Mouse (Mus musculus): ENCODE measurements around the gene Ksr1. TPM values are rescaled to one million over a fixed set of nuclear protein-coding genes. Genes with fewer than 3 reads are reported as not detected.

The Ksr1 gene
- polyA plus RNA-seq, 1 experiment: 106 TPM

DNA sequence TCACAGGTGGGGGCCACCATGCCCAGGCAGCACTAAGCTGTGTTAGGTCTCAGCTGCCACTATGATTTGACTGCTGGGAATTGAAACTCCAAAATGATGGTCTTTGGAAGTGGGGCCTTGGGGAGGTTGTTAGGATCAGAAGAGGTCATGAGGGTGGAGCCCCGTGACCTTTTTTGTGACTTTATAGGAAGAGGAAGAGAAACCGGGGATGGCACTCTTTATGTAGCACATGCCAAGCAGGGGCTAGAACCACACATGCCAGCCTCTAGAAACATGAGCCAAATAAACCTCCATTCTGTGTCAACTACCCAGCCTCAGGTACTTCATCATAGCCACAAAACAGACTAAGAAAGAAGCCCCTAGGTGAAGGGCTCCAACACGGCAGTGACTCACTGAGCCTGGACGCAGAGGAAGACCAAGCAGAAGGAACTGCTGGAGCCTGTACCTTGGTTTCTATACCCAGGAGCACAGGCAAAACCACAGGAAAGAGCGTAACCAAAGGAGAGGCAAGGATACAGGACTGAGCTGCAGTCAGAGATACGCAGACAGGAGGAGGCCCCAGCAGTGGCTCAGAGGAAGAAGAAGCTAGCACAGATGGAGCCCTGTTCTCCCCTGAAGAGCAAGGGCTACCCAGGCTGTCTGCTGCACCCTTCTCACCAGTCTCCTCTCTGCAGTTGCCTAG, 15.0 kb upstream of the Ksr1 start:
- no peak overlapping the region for H3K4me3 ChIP-seq (ENCODE audit: low read depth, low read length)
- no peaks in the 10 kb centered on the region for H3K27me3 ChIP-seq (ENCODE audit: control insufficient read depth, insufficient read depth, low read length)
- peaks cover 25% of the 10 kb centered on the region; the same call in 1 of the 2 replicates for H3K4me1 ChIP-seq (ENCODE audit: control insufficient read depth, insufficient read depth, insufficient read length, low read length)
- H3K36me3 ChIP-seq (ENCODE audit: control insufficient read depth, insufficient read depth, low read length): no peaks in the 10 kb centered on the region
- WGBS: 91% methylated on average over 6 of the region's 6 CpGs
- no peak overlapping the region for H3K27ac ChIP-seq (ENCODE audit: insufficient read depth, low read depth, low read length)
- TF ChIP-seq CTCF (IDR thresholded peaks at IDR 0.05; ENCODE audit: extremely low read depth, insufficient read length, insufficient replicate concordance, low read depth, low read length) (no peak), POLR2A (IDR thresholded peaks at IDR 0.05; ENCODE audit: low read depth, low read length) (no peak)

DNA sequence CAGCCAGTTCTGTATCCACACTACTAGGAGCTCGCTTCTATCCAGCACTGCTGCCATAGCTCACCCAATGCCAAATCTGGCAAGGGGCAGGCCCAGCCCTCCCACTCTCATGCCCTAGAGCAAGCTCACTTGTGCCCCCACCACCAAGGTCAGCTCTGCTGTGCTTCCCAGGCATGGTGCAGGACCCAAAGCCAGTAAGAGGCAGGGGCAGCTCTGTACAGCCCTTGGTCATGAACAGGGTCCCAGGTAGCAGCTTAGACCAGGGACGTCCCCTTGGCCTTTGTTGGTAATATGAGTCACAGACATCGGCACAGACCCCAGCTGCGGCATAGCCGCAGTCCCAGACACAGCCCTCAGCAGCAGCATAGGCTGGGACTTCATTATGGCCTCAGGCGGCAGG, 13.9 kb upstream of the Ksr1 start:
- Histone ChIP-seq H3K27me3 (ENCODE audit: control insufficient read depth, insufficient read depth, low read length) (no peaks in the 10 kb centered on the region), H3K4me3 (ENCODE audit: low read depth, low read length) (no peak overlapping the region), H3K4me1 (ENCODE audit: control insufficient read depth, insufficient read depth, insufficient read length, low read length) (peaks cover 25% of the 10 kb centered on the region; the same call in 1 of the 2 replicates), H3K36me3 (ENCODE audit: control insufficient read depth, insufficient read depth, low read length) (no peaks in the 10 kb centered on the region), H3K27ac (ENCODE audit: insufficient read depth, low read depth, low read length) (no peak overlapping the region)
- 93% methylated on average over 6 of the region's 6 CpGs for WGBS
- TF ChIP-seq POLR2A (IDR thresholded peaks at IDR 0.05; ENCODE audit: low read depth, low read length) (no peak), CTCF (IDR thresholded peaks at IDR 0.05; ENCODE audit: extremely low read depth, insufficient read length, insufficient replicate concordance, low read depth, low read length) (no peak)

DNA sequence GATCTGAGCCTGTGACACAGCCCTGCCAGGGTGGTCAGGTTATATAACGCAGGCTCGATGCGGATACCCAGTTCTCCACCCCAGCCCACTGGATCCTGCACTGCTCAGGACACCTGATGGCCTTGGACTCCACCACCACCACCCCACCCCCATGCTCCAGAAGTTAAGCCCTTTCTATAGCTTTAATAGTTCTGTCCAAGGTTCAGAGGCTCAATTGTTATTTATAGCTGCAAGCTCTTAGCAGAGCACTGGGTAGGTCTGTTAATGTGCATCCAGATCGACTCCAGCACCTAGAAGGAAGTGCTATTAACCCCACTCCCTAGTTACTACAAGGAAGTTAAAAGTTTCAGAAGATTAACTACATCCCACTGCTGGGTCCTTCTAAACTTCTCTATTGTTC, 11.5 kb upstream of the Ksr1 start:
- Histone ChIP-seq H3K27ac (ENCODE audit: insufficient read depth, low read depth, low read length) (peak overlapping the region; percentile 97), H3K27me3 (ENCODE audit: control insufficient read depth, insufficient read depth, low read length) (no peaks in the 10 kb centered on the region), H3K4me1 (ENCODE audit: control insufficient read depth, insufficient read depth, insufficient read length, low read length) (peaks cover 22% of the 10 kb centered on the region; the same call in 1 of the 2 replicates), H3K4me3 (ENCODE audit: low read depth, low read length) (no peak overlapping the region), H3K36me3 (ENCODE audit: control insufficient read depth, insufficient read depth, low read length) (no peaks in the 10 kb centered on the region)
- TF ChIP-seq POLR2A (IDR thresholded peaks at IDR 0.05; ENCODE audit: low read depth, low read length) (no peak), CTCF (IDR thresholded peaks at IDR 0.05; ENCODE audit: extremely low read depth, insufficient read length, insufficient replicate concordance, low read depth, low read length) (no peak)
- WGBS: 31% methylated on average over 4 of the region's 4 CpGs

DNA sequence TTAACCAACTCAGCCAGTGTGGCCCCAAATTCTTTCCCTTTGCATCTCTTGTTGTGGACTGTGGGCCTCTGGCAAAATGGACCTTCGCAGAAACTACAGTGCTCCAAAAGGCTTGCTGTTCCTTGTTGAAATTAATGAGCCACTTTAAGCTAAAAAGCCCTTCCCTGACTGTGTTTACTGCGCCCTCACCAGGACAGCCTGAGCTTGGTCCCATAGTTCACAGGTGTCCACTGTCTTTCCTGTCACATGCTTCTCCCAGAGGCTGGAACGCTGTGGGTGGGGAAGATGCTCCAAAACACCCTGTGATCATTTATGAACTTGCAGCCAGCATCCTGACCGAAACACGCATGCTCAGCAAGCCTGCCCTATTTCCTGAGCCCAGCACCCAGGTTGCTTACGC, 9.1 kb upstream of the Ksr1 start:
- Histone ChIP-seq H3K4me3 (ENCODE audit: low read depth, low read length) (no peak overlapping the region), H3K36me3 (ENCODE audit: control insufficient read depth, insufficient read depth, low read length) (no peaks in the 10 kb centered on the region), H3K27me3 (ENCODE audit: control insufficient read depth, insufficient read depth, low read length) (no peaks in the 10 kb centered on the region), H3K27ac (ENCODE audit: insufficient read depth, low read depth, low read length) (no peak overlapping the region), H3K4me1 (ENCODE audit: control insufficient read depth, insufficient read depth, insufficient read length, low read length) (peaks cover 29% of the 10 kb centered on the region; the same call in 1 of the 2 replicates)
- TF ChIP-seq CTCF (IDR thresholded peaks at IDR 0.05; ENCODE audit: extremely low read depth, insufficient read length, insufficient replicate concordance, low read depth, low read length): no peak
- no peak for TF ChIP-seq POLR2A (IDR thresholded peaks at IDR 0.05; ENCODE audit: low read depth, low read length)
- WGBS: 78% methylated on average over 6 of the region's 6 CpGs

DNA sequence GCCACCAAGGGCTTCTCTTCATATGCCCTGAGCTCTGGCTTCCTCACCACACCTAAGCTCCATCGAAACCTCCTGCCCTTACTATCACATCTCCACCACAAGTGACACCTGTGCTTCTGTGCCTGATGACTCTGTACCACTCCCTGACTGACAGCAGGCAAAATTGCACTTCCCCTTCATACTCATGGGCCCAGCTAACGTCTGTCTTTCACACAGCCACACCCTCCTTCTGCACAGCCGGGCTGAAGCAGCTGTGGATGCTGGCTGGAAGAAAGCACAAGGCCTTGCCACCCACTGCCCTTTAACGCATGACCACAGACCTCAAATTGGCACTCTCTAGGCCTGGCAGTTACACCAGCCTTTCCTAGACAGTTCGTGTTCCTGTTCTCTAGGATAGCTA, 6.5 kb upstream of the Ksr1 start:
- WGBS: 31% methylated on average over 5 of the region's 5 CpGs
- peak overlapping the region; percentile 26; the same call in 1 of the 2 replicates for H3K27ac ChIP-seq (ENCODE audit: insufficient read depth, low read depth, low read length)
- no peaks in the 10 kb centered on the region for H3K27me3 ChIP-seq (ENCODE audit: control insufficient read depth, insufficient read depth, low read length)
- no peak overlapping the region for H3K4me3 ChIP-seq (ENCODE audit: low read depth, low read length)
- H3K4me1 ChIP-seq (ENCODE audit: control insufficient read depth, insufficient read depth, insufficient read length, low read length): peaks cover 22% of the 10 kb centered on the region; the same call in 1 of the 2 replicates
- no peak for TF ChIP-seq POLR2A (IDR thresholded peaks at IDR 0.05; ENCODE audit: low read depth, low read length)
- H3K36me3 ChIP-seq (ENCODE audit: control insufficient read depth, insufficient read depth, low read length): no peaks in the 10 kb centered on the region

DNA sequence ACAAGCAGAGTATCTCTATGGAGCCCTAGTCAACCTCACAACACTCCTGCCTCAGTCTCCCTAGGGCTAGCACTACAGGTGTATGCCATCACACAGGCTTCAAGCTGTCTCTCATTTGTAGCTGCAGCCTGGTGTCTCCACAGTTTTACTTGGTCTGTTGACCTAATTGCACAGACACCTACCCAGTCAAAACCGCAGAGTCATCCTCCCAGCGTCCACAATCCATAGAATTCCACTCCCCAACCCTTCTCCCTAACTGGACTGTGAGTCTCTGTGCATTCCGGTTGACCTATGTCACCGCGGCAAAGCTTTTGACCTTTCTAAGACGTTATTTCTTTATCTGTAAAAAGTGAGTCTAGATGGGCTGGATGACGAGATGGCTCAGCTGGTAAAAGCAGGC, 5.7 kb upstream of the Ksr1 start:
- Histone ChIP-seq H3K4me1 (ENCODE audit: control insufficient read depth, insufficient read depth, insufficient read length, low read length) (peaks cover 15% of the 10 kb centered on the region; the same call in 1 of the 2 replicates), H3K36me3 (ENCODE audit: control insufficient read depth, insufficient read depth, low read length) (no peaks in the 10 kb centered on the region), H3K27ac (ENCODE audit: insufficient read depth, low read depth, low read length) (no peak overlapping the region; the same call in 1 of the 2 replicates), H3K4me3 (ENCODE audit: low read depth, low read length) (no peak overlapping the region), H3K27me3 (ENCODE audit: control insufficient read depth, insufficient read depth, low read length) (no peaks in the 10 kb centered on the region)
- TF ChIP-seq CTCF (IDR thresholded peaks at IDR 0.05; ENCODE audit: extremely low read depth, insufficient read length, insufficient replicate concordance, low read depth, low read length) (no peak), POLR2A (IDR thresholded peaks at IDR 0.05; ENCODE audit: low read depth, low read length) (no peak)
- WGBS: 72% methylated on average over 7 of the region's 7 CpGs

DNA sequence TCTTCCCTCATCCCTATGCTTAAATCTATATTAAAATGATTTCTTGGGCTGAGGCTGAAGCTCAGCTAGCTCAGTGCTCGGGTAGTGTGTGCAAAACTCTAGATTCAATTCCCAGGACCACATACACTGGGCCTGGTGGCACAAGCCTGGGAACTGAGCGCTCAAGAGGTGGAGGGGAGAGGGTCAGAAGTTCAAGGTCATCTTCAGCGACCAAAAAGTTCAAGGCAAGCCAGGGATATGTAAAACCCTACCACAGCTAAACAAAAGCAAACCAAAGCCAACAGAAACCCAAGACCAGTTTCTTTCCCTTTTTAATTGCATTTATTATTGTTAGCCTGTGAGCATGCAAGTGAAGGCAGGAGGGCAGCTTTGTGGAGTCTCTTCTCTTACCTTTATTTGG, 4.1 kb upstream of the Ksr1 start:
- H3K27me3 ChIP-seq (ENCODE audit: control insufficient read depth, insufficient read depth, low read length): no peaks in the 10 kb centered on the region
- no peak overlapping the region for H3K27ac ChIP-seq (ENCODE audit: insufficient read depth, low read depth, low read length)
- 66% methylated on average over 3 of the region's 3 CpGs for WGBS
- H3K36me3 ChIP-seq (ENCODE audit: control insufficient read depth, insufficient read depth, low read length): no peaks in the 10 kb centered on the region
- TF ChIP-seq POLR2A (IDR thresholded peaks at IDR 0.05; ENCODE audit: low read depth, low read length) (no peak), CTCF (IDR thresholded peaks at IDR 0.05; ENCODE audit: extremely low read depth, insufficient read length, insufficient replicate concordance, low read depth, low read length) (no peak)
- H3K4me1 ChIP-seq (ENCODE audit: control insufficient read depth, insufficient read depth, insufficient read length, low read length): peaks cover 15% of the 10 kb centered on the region; the same call in 1 of the 2 replicates
- no peak overlapping the region for H3K4me3 ChIP-seq (ENCODE audit: low read depth, low read length)
